Mouse (Mus musculus): ENCODE data around the gene Wdr91.

GRCm38 (mm10) chr6:34907121-34907614 is 3.5 kb downstream of the Wdr91 start:
- TF ChIP-seq SRF (IDR thresholded peaks at IDR 0.05; ENCODE audit: control insufficient read depth, insufficient read length, low read depth) = no peak
- no peak for TF ChIP-seq MAX (IDR thresholded peaks at IDR 0.05; ENCODE audit: low read depth)
- no peak for TF ChIP-seq USF1 (IDR thresholded peaks at IDR 0.05; ENCODE audit: low read depth)
- TF ChIP-seq CEBPB (IDR thresholded peaks at IDR 0.05; ENCODE audit: insufficient read depth, poor library complexity, severe bottlenecking) = no peak
- no peak for TF ChIP-seq POLR2AphosphoS2 (IDR thresholded peaks at IDR 0.05; ENCODE audit: insufficient read length, low read depth)
- TF ChIP-seq MYOD1 (IDR thresholded peaks at IDR 0.05; ENCODE audit: control insufficient read depth in 1 of 3, insufficient read length in 2 of 3, low read depth in 2 of 3) = no peak
- TF ChIP-seq POLR2A (IDR thresholded peaks at IDR 0.05; ENCODE audit: insufficient read length, low read depth) = no peak
- no peak for TF ChIP-seq MYOG (IDR thresholded peaks at IDR 0.05; ENCODE audit: control insufficient read depth in 1 of 3, insufficient read depth in 1 of 3, insufficient read length in 2 of 3, low read depth in 2 of 3)
- TF ChIP-seq E2F4 (IDR thresholded peaks at IDR 0.05; ENCODE audit: insufficient read depth) = no peak

Measured in myocyte (in vitro differentiated cells).